Mouse (Mus musculus) cortical plate, adult 2 months (tissue): ENCODE data around the gene Gadd45b.

Experiments
- CTCF ChIP-seq: fragments of 200-500 bp; IDR thresholded peaks from 2 replicates; pipeline ENCODE4 v1.5.1; 2011; ENCODE audit warnings: mild to moderate bottlenecking, control low read depth, low read length; ENCODE audit not compliant: insufficient read depth; ENCODE audit errors: extremely low read depth
- POLR2A ChIP-seq: fragments of 200-500 bp; IDR thresholded peaks from 2 replicates; pipeline ENCODE4 v1.6.1; 2011; ENCODE audit warnings: mild to moderate bottlenecking, low read length, control low read depth; ENCODE audit not compliant: insufficient read depth; ENCODE audit errors: extremely low read depth

DNA sequence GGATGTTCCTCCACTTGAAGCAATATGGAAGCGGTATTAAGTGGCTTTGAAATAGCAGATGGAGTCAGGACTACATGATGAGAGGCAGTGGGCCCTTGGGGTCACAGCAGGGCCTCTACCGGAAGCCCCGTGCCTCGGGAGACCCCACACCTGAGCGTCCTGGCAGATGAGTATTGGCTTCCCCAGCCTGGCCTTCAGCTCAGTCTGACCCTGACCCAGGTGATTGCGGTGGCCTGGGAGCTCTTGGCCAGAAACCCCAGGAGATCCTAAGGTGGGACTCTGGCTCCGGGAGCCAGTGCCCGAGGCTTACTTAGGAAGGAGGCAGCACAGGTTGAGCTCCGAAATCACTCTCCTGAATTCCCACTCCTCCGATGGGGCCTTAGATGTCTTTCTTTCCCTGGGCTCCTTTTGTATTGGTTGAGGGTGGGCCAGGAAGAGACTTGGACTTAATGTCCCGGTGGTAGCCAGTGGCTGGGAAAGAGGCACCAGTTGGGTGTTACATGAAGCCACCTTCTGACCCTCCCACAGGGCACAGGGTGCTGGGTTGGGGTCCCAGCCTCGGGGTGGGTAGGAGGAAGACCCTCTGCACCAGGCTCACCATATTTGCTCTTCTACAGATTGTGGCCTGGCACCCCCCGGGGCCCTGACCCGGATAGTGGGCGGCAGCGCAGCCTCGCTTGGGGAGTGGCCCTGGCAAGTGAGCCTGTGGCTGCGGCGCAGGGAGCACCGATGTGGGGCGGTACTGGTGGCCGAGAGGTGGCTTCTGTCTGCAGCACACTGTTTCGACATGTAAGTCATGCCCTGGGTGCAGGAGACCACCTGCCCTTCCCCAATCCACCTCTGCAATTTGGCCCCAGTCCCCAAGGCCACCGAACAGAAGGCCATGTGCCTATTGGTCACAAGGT lies 33.0 kb upstream of the Gadd45b start:
- no peak for TF ChIP-seq CTCF
- TF ChIP-seq POLR2A: no peak
